Mouse (Mus musculus): ENCODE data around the gene Cenpx. TPM values are rescaled to one million over a fixed set of nuclear protein-coding genes. Genes with fewer than 3 reads are reported as not detected.

Cenpx gene
- polyA plus RNA-seq, 1 experiment from 2014 or later: 106 TPM

DNA sequence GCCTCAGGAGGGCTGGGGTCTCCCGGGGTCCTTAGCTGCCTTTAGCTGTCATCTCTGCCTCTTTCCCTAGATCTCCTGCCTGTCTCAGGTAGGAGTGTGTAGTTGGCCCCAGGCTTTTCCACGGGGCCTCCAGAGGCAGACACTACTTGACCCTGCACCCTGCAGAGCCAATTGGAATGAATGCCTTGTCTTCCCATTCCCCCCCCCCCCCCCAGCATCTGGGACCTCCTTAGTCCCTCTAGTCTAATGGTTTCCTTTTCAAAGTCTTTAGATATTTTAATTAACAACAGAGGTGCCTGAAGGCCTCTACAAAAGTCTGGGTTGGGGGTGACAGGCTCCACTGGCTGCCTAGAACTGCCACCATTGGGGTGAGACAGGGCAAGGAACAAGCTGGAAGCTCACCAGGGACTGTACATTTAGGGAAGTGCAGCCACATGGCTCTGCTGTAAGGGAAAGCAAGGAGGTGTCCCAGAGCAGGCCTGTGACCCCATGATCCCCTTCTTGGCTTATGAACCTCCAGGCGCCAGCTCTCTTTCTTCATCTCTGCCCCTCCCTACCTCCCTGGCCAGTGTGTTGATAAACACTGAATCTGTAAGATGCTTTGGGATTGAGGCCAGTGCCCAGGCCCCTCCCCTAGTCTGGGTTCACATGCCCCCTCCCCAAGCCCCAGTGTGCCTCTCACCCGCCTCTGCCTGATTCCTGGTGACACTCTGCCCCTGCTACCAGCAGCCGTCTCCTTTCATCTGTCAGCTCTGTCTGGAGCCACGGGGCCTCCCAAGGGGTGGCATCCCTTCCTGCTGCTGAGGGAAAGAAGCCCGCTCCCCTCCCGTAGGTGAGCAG lies 8.8 kb downstream of the Cenpx start:
- no peaks in the 10 kb centered on the region for H3K9me3 ChIP-seq (ENCODE audit: control insufficient read depth, low read length)
- H3K27ac ChIP-seq: no peak overlapping the region
- no peaks in the 10 kb centered on the region for H3K27me3 ChIP-seq (ENCODE audit: control insufficient read depth, insufficient read depth, low read length)
- H3K4me3 ChIP-seq (replicated peaks; ENCODE audit: low read length): no peak overlapping the region
- peaks cover 50% of the 10 kb centered on the region for H3K36me3 ChIP-seq (replicated peaks; ENCODE audit: control insufficient read depth, insufficient read depth)
- H3K9ac ChIP-seq: peak overlapping the region; percentile 20; the same call in 1 of the 2 replicates
- H3K4me2 ChIP-seq (replicated peaks): no peak overlapping the region
- H3K4me1 ChIP-seq (replicated peaks; ENCODE audit: control insufficient read depth, insufficient read depth, low read length): peaks cover 13% of the 10 kb centered on the region; the same call in 1 of the 2 replicates
- DNase-seq (ENCODE audit: low spot score) (no peak), ATAC-seq (ENCODE audit: low FRiP score) (no peak)
- WGBS: 14% methylated on average over 8 of the region's 8 CpGs

DNA sequence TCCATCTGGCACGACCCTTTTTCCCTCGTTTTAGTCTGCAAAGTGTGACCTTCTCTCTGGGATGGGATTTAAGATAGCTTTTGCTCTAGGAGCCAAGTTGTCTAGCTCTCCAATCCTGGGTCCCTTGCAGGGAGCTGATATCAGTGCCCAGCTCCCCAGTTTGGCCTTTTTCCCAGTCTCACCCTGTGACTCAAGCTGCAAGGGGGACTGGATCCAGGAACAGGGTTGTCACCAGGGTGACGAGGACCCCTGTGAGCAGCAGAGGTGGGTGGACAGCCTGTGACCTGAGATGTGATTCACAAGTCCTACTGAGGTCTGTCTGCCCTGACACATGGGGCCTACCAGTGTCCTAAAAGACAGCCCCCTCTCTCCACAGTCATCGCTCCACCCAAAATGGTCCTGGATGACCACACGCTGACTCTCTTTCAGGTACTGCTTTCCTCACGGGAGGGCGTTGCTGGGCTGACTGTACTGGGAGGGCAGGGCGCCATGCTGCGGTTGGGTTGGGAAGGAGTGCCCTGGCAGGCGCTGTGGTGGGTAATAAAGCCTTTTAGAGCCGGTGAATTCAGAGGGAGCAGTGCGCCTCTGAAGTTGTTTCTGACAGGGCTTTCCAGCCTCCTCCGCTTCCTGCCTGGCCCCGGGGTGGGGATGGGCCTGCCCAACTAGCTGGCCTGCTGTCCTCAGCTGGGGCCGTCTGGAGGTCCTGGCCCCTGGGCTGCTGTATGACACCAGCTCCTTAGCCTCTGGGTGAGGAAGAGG lies 9.7 kb downstream of the Cenpx start:
- no peak for DNase-seq (ENCODE audit: low spot score)
- no peaks in the 10 kb centered on the region for H3K9me3 ChIP-seq (ENCODE audit: control insufficient read depth, low read length)
- 37% methylated on average over 15 of the region's 15 CpGs for WGBS
- no peak overlapping the region for H3K4me2 ChIP-seq (replicated peaks)
- ATAC-seq (ENCODE audit: low FRiP score): no peak
- no peak overlapping the region for H3K27ac ChIP-seq
- peaks cover 13% of the 10 kb centered on the region; the same call in 1 of the 2 replicates for H3K4me1 ChIP-seq (replicated peaks; ENCODE audit: control insufficient read depth, insufficient read depth, low read length)
- H3K4me3 ChIP-seq (replicated peaks; ENCODE audit: low read length): no peak overlapping the region
- H3K27me3 ChIP-seq (ENCODE audit: control insufficient read depth, insufficient read depth, low read length): no peaks in the 10 kb centered on the region
- H3K36me3 ChIP-seq (replicated peaks; ENCODE audit: control insufficient read depth, insufficient read depth): peaks cover 51% of the 10 kb centered on the region
- H3K9ac ChIP-seq: peak overlapping the region; percentile 20; the same call in 1 of the 2 replicates

DNA sequence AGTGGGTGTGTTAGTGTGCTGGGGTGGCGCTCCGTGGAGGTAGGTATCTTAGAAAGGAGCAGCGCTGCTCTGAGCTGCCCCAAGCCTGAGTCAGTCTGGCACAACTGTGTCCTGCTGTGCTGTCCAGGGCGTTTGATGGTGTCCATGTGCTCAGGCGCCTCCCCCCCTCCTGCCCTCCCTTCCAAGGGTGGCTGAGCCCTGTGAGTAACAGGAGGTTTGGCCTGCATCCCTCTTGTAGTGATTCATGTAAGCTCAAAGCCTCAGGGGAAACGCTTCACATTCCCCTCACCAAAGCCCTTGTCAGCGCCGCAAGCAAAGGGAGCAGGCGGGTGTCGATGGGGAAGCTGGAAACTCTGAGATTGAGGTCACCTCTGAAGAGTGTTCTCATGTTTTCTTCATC lies 15.8 kb downstream of the Cenpx start:
- 68% methylated on average over 10 of the region's 10 CpGs for WGBS
- Histone ChIP-seq H3K27me3 (ENCODE audit: control insufficient read depth, insufficient read depth, low read length) (no peaks in the 10 kb centered on the region), H3K4me3 (replicated peaks; ENCODE audit: low read length) (no peak overlapping the region), H3K9me3 (ENCODE audit: control insufficient read depth, low read length) (no peaks in the 10 kb centered on the region), H3K4me1 (replicated peaks; ENCODE audit: control insufficient read depth, insufficient read depth, low read length) (no peaks in the 10 kb centered on the region; the same call in 1 of the 2 replicates), H3K9ac (no peak overlapping the region), H3K36me3 (replicated peaks; ENCODE audit: control insufficient read depth, insufficient read depth) (peaks cover 45% of the 10 kb centered on the region), H3K27ac (no peak overlapping the region), H3K4me2 (replicated peaks) (no peak overlapping the region)
- ATAC-seq (ENCODE audit: low FRiP score) (no peak), DNase-seq (ENCODE audit: low spot score) (no peak)

DNA sequence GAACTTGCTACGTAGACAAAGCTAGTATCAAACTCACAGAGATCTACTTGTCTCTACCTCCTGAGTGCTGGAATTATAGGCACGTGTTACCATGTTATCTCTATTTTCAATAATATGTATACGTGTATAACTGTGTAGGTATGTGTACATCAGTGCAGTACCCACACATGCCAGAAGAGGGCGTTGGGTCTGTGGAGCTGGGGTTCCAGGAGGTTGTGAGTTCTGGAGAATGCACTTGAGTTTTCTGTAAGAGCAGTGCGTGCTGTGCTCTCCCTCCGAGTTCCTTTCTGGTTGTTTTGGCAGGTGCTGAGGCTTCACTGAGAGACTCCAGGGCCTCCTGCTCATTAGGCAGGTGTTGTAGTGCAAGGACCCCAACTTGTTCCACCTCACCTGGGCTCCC lies 17.0 kb downstream of the Cenpx start:
- Histone ChIP-seq H3K27me3 (ENCODE audit: control insufficient read depth, insufficient read depth, low read length) (no peaks in the 10 kb centered on the region), H3K9ac (no peak overlapping the region), H3K4me3 (replicated peaks; ENCODE audit: low read length) (no peak overlapping the region), H3K27ac (no peak overlapping the region), H3K9me3 (ENCODE audit: control insufficient read depth, low read length) (no peaks in the 10 kb centered on the region), H3K36me3 (replicated peaks; ENCODE audit: control insufficient read depth, insufficient read depth) (peaks cover 45% of the 10 kb centered on the region), H3K4me2 (replicated peaks) (no peak overlapping the region), H3K4me1 (replicated peaks; ENCODE audit: control insufficient read depth, insufficient read depth, low read length) (no peaks in the 10 kb centered on the region; the same call in 1 of the 2 replicates)
- DNase-seq (ENCODE audit: low spot score): no peak
- WGBS: 95% methylated on average over 6 of the region's 6 CpGs
- ATAC-seq (ENCODE audit: low FRiP score): no peak

DNA sequence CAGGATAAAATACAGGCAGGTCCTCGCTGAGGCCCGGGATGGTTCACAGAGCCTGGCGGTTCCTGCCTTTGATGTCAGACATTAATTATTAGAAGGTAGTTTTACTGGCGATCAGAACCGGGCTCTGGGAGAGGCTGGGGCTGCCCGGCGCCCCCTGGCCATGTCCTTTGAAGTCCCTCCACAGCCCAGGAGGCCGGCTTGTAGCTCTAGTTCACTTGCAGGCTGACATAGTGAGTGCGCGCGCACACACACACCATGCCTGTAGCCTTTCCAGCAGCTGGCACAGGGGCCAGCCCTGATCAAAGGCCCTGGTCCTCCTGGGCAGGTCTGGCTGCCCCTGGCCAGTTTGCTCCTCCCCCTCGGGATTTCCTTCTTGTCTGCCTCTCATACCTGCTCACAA lies 17.9 kb downstream of the Cenpx start:
- Histone ChIP-seq H3K27ac (no peak overlapping the region), H3K4me1 (replicated peaks; ENCODE audit: control insufficient read depth, insufficient read depth, low read length) (no peaks in the 10 kb centered on the region; the same call in 1 of the 2 replicates), H3K4me3 (replicated peaks; ENCODE audit: low read length) (no peak overlapping the region), H3K4me2 (replicated peaks) (no peak overlapping the region), H3K27me3 (ENCODE audit: control insufficient read depth, insufficient read depth, low read length) (no peaks in the 10 kb centered on the region), H3K36me3 (replicated peaks; ENCODE audit: control insufficient read depth, insufficient read depth) (peaks cover 42% of the 10 kb centered on the region), H3K9me3 (ENCODE audit: control insufficient read depth, low read length) (no peaks in the 10 kb centered on the region), H3K9ac (no peak overlapping the region)
- 42% methylated on average over 12 of the region's 12 CpGs for WGBS
- ATAC-seq (ENCODE audit: low FRiP score) (no peak), DNase-seq (ENCODE audit: low spot score) (no peak)

DNA sequence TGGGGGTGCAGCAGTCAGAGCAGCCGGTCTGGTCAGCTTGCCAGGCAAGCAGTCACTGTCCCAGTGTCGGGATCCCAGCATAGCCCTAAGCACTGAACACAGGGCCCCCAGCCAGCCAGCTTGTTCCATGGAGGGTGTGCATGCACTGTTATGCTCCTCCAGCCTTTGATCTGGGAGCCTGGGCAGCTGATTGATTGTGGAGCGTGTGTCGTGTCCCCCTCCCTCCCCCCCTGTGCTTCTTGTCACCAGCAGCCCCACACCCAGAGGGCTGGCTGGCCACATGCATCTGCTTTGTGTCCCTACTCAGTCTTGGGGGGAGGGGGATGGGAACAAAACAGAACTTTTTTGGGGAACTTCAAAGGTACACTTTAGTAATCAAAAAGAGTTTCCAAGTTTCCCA lies 18.4 kb downstream of the Cenpx start:
- WGBS: 12% methylated on average over 4 of the region's 4 CpGs
- Histone ChIP-seq H3K4me1 (replicated peaks; ENCODE audit: control insufficient read depth, insufficient read depth, low read length) (no peaks in the 10 kb centered on the region; the same call in 1 of the 2 replicates), H3K36me3 (replicated peaks; ENCODE audit: control insufficient read depth, insufficient read depth) (peaks cover 43% of the 10 kb centered on the region), H3K4me2 (replicated peaks) (no peak overlapping the region), H3K9me3 (ENCODE audit: control insufficient read depth, low read length) (no peaks in the 10 kb centered on the region), H3K4me3 (replicated peaks; ENCODE audit: low read length) (no peak overlapping the region), H3K9ac (no peak overlapping the region), H3K27me3 (ENCODE audit: control insufficient read depth, insufficient read depth, low read length) (no peaks in the 10 kb centered on the region), H3K27ac (no peak overlapping the region)
- peak; percentile 46; the same call in 1 of the 2 replicates for ATAC-seq (ENCODE audit: low FRiP score)
- DNase-seq (ENCODE audit: low spot score): no peak

DNA sequence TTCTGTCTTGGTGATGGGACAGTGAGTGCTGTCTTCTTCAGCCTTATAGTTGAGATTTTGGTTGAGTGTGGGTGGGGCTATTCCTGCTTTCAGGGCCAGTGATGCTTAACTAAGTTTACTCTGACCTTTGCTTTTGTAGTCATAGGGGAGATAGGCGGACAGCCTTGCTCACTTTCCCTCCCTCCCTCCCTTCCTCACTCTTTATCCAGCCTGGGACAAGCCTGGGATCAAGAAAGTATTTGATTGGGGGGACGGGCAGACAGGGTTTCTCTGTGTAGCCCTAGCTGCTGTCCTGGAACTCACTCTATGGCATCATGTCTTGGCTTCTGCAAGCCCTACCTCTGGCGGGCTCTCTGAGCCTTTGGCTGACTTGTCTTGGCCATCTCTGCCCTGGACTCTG lies 20.1 kb downstream of the Cenpx start:
- H3K9me3 ChIP-seq (ENCODE audit: control insufficient read depth, low read length): no peaks in the 10 kb centered on the region
- DNase-seq (ENCODE audit: low spot score): no peak
- H3K4me3 ChIP-seq (replicated peaks; ENCODE audit: low read length): no peak overlapping the region
- 58% methylated on average over 3 of the region's 3 CpGs for WGBS
- ATAC-seq (ENCODE audit: low FRiP score): no peak
- H3K36me3 ChIP-seq (replicated peaks; ENCODE audit: control insufficient read depth, insufficient read depth): peaks cover 51% of the 10 kb centered on the region
- no peaks in the 10 kb centered on the region; the same call in 1 of the 2 replicates for H3K4me1 ChIP-seq (replicated peaks; ENCODE audit: control insufficient read depth, insufficient read depth, low read length)
- no peaks in the 10 kb centered on the region for H3K27me3 ChIP-seq (ENCODE audit: control insufficient read depth, insufficient read depth, low read length)
- no peak overlapping the region for H3K27ac ChIP-seq
- no peak overlapping the region for H3K4me2 ChIP-seq (replicated peaks)
- no peak overlapping the region for H3K9ac ChIP-seq

DNA sequence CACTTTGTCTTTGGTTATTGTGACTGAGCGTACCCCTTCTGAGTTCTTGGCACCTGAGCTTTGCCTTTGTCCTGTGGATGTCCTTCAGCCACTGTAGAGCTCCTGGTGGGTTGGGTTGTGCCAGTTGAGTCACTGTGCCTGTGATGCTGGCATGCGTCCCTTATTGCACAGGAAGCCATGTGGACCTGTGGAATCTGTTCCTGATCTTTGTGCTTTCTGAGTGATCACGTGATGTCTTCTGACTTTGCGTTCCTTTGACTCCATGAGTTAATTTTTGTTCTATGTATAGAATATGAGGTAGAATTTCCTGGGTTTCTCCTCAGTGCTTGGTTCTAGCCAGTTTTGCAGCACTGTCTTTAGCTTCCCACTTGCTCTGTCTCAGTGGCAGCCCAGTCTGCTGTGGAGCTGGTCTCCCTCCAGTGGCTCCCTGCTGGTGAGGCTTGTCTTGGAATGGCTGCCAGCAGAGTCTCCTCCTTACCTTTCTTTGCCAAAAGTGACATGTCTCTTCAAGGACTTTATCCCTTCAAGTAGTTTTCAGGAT lies 21.0 kb downstream of the Cenpx start:
- no peak overlapping the region for H3K9ac ChIP-seq
- H3K9me3 ChIP-seq (ENCODE audit: control insufficient read depth, low read length): no peaks in the 10 kb centered on the region
- no peak overlapping the region for H3K27ac ChIP-seq
- H3K27me3 ChIP-seq (ENCODE audit: control insufficient read depth, insufficient read depth, low read length): no peaks in the 10 kb centered on the region
- H3K4me3 ChIP-seq (replicated peaks; ENCODE audit: low read length): no peak overlapping the region
- DNase-seq (ENCODE audit: low spot score): no peak
- H3K4me1 ChIP-seq (replicated peaks; ENCODE audit: control insufficient read depth, insufficient read depth, low read length): no peaks in the 10 kb centered on the region; the same call in 1 of the 2 replicates
- no peak for ATAC-seq (ENCODE audit: low FRiP score)
- 94% methylated on average over 4 of the region's 4 CpGs for WGBS
- H3K4me2 ChIP-seq (replicated peaks): no peak overlapping the region
- H3K36me3 ChIP-seq (replicated peaks; ENCODE audit: control insufficient read depth, insufficient read depth): peaks cover 60% of the 10 kb centered on the region

DNA sequence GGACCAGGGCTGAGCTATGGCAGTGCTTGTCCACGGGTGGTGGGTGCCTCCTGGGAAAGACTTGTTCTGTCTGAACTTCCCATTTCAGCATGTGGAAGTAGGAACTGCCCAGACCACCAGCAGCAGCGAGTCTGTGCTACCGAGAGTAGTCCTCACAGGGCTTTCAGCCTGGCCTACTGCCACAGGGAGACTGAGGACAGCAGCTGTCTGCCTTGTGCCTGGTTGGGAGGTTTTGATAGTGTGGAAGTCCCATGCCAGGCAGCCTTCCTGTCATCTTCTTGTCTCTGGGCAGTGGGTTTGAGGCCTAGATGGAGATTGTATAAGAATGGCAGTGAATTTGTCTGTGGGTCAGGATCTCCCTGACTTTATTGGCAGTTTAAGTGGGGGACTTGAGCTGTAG lies 24.2 kb downstream of the Cenpx start:
- Histone ChIP-seq H3K9ac (no peak overlapping the region), H3K9me3 (ENCODE audit: control insufficient read depth, low read length) (no peaks in the 10 kb centered on the region), H3K36me3 (replicated peaks; ENCODE audit: control insufficient read depth, insufficient read depth) (peaks cover 72% of the 10 kb centered on the region), H3K4me1 (replicated peaks; ENCODE audit: control insufficient read depth, insufficient read depth, low read length) (no peaks in the 10 kb centered on the region), H3K4me2 (replicated peaks) (no peak overlapping the region), H3K27me3 (ENCODE audit: control insufficient read depth, insufficient read depth, low read length) (no peaks in the 10 kb centered on the region), H3K27ac (no peak overlapping the region), H3K4me3 (replicated peaks; ENCODE audit: low read length) (no peak overlapping the region)
- 86% methylated on average over 3 of the region's 3 CpGs for WGBS
- ATAC-seq (ENCODE audit: low FRiP score) (no peak), DNase-seq (ENCODE audit: low spot score) (no peak)

All from hindbrain, embryonic 14.5 days (tissue).